Mouse (Mus musculus) embryonic facial prominence, embryonic 11.5 days (tissue): Measurements from ENCODE around the gene Ptpn6. TPM values are rescaled to one million over a fixed set of nuclear protein-coding genes. Genes with fewer than 3 reads are reported as not detected.

Source experiments
- ATAC-seq: fragments of 200-750 bp; cut with Nextera tagmentation; replicated peaks from 2 replicates; pipeline ENCODE4 v1.8.0; 2017; ENCODE audit warnings: low read depth; ENCODE audit not compliant: insufficient number of reproducible peaks, low FRiP score, low TSS enrichment
- DNase-seq: peaks from one replicate; pipeline ENCODE4 v3.0.0-alpha.2; 2015; ENCODE audit warnings: low spot score
- H3K27ac ChIP-seq: fragments of 300-500 bp; sonication (generic); replicated peaks from 2 replicates; pipeline ENCODE4 v1.5.1; 2014; ENCODE audit warnings: mild to moderate bottlenecking, low read depth, low read length, control low read depth
- H3K27me3 ChIP-seq: fragments of 300-500 bp; sonication (generic); 2 replicates; pipeline ENCODE4 v1.6.1; 2014; ENCODE audit warnings: mild to moderate bottlenecking, low read length, moderate library complexity, mixed read lengths; ENCODE audit not compliant: control insufficient read depth, insufficient read depth
- H3K36me3 ChIP-seq: fragments of 300-500 bp; sonication (generic); replicated peaks from 2 replicates; pipeline ENCODE4 v1.6.1; 2014; ENCODE audit warnings: low read depth, mild to moderate bottlenecking, low read length, moderate library complexity, mixed read lengths; ENCODE audit not compliant: control insufficient read depth, insufficient read depth
- H3K4me1 ChIP-seq: fragments of 300-500 bp; sonication (generic); 2 replicates; pipeline ENCODE4 v1.6.1; 2014; ENCODE audit warnings: low read length, mixed read lengths; ENCODE audit not compliant: control insufficient read depth, insufficient read depth
- H3K4me2 ChIP-seq: fragments of 300-500 bp; sonication (generic); 2 replicates; pipeline ENCODE4 v1.6.1; 2014; ENCODE audit warnings: low read depth, mild to moderate bottlenecking, control low read depth, low read length, moderate library complexity
- H3K4me3 ChIP-seq: fragments of 300-500 bp; sonication (generic); 2 replicates; pipeline ENCODE4 v1.5.1; 2014; ENCODE audit warnings: low read depth, low read length, control low read depth
- H3K9ac ChIP-seq: fragments of 300-500 bp; sonication (generic); replicated peaks from 2 replicates; pipeline ENCODE4 v1.6.1; 2014; ENCODE audit warnings: mild to moderate bottlenecking, control low read depth, low read length
- H3K9me3 ChIP-seq: fragments of 300-500 bp; sonication (generic); replicated peaks from 2 replicates; pipeline ENCODE4 v1.6.1; 2016; ENCODE audit warnings: mild to moderate bottlenecking, low read length, inconsistent platforms, mixed read lengths; ENCODE audit not compliant: control insufficient read depth
- WGBS: fragments of 180-500 bp; shearing (Covaris S2); extraction: QIAGEN DNeasy Blood & Tissue Kit; methylation state at CpG from one replicate; pipeline ENCODE4 v1.1.7; 2014; 5-methylcytosine and 5-hydroxymethylcytosine counted together
- polyA plus RNA-seq: library from polyadenylated mRNA; unstranded; fragments of >200 nt; fragmentation: Nextera tagmentation; extraction: Ambion mirVana; gene quantifications from 2 replicates; pipeline ENCODE4 v1.2.1, GENCODE M21; 2014

The Ptpn6 gene
- polyA plus RNA-seq, 1 experiment from 2014 or later, result 6.0 TPM

- Histone ChIP-seq H3K4me2 (no peak overlapping the region), H3K9ac (no peak overlapping the region), H3K36me3 (no peaks in the 10 kb centered on the region; the same call in 1 of the 2 replicates), H3K27ac (no peak overlapping the region), H3K9me3 (no peaks in the 10 kb centered on the region), H3K4me3 (no peak overlapping the region), H3K27me3 (no peaks in the 10 kb centered on the region), H3K4me1 (no peaks in the 10 kb centered on the region)
- DNase-seq (no peak), ATAC-seq (no peak)
- 89% methylated on average over 4 of the region's 4 CpGs for WGBS
These were observed 39.1 kb downstream of the Ptpn6 start for GRCm38 (mm10) chr6:124699366-124699765.

- Histone ChIP-seq H3K4me3 (no peak overlapping the region), H3K9me3 (no peaks in the 10 kb centered on the region), H3K27ac (no peak overlapping the region), H3K9ac (no peak overlapping the region), H3K4me2 (no peak overlapping the region), H3K36me3 (no peaks in the 10 kb centered on the region; the same call in 1 of the 2 replicates), H3K4me1 (no peaks in the 10 kb centered on the region), H3K27me3 (no peaks in the 10 kb centered on the region)
- ATAC-seq, result no peak
- DNase-seq, result no peak
- WGBS, result 78% methylated on average over 6 of the region's 6 CpGs
These were observed 39.8 kb downstream of the Ptpn6 start for GRCm38 (mm10) chr6:124698751-124699150.

DNA sequence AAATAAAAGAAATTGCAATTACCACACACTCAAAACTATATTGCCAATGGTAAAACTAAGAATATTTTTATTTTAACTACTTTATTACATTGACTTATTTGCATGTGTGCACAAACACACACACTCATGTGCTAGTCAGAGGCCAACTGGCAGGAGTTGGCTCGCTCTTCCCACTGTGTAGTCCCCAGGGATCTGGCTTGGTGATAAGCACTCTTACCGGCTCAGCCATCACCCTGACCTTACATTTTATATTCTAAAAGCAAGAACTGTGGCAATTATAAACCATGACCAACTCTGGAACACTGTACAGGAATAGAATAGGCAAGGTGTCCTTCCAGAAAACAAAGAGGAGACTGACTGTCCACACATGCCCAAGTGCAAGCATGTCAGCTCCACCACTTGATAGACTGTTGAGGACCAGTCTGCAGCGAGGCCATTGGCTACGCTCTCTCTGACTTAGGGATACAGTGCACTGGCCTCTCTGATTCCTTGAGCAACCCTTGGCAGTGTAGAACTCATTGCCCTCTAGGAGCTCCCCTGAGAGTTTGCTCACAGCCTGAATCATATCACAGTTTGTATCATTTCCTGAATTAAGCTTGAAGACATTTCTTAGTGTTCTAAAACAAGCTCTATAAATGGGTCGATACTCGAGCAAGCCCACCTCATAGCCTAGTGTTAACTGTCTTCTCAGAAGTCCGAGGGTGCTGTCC, 41.9 kb downstream of the Ptpn6 start:
- DNase-seq, result no peak
- WGBS, result 90% methylated on average over 7 of the region's 7 CpGs
- Histone ChIP-seq H3K4me1 (no peaks in the 10 kb centered on the region), H3K9ac (no peak overlapping the region), H3K27me3 (no peaks in the 10 kb centered on the region), H3K36me3 (no peaks in the 10 kb centered on the region; the same call in 1 of the 2 replicates), H3K9me3 (no peaks in the 10 kb centered on the region), H3K4me3 (no peak overlapping the region), H3K4me2 (no peak overlapping the region), H3K27ac (no peak overlapping the region)
- ATAC-seq, result no peak

- no peak for ATAC-seq
- DNase-seq, result no peak
- no peaks in the 10 kb centered on the region; the same call in 1 of the 2 replicates for H3K36me3 ChIP-seq
- H3K4me1 ChIP-seq, result no peaks in the 10 kb centered on the region
- no peaks in the 10 kb centered on the region for H3K27me3 ChIP-seq
- WGBS, result 71% methylated on average over 15 of the region's 15 CpGs
- H3K4me3 ChIP-seq, result no peak overlapping the region
- H3K9ac ChIP-seq, result no peak overlapping the region
- no peaks in the 10 kb centered on the region for H3K9me3 ChIP-seq
- H3K4me2 ChIP-seq, result no peak overlapping the region
- H3K27ac ChIP-seq, result no peak overlapping the region
These were observed 44.2 kb downstream of the Ptpn6 start for GRCm38 (mm10) chr6:124694166-124694955.

- Histone ChIP-seq H3K27ac (no peak overlapping the region), H3K36me3 (no peaks in the 10 kb centered on the region), H3K9ac (no peak overlapping the region), H3K4me1 (no peaks in the 10 kb centered on the region), H3K4me2 (no peak overlapping the region), H3K4me3 (no peak overlapping the region), H3K9me3 (no peaks in the 10 kb centered on the region), H3K27me3 (no peaks in the 10 kb centered on the region)
- DNase-seq, result peak; percentile 23
- ATAC-seq, result no peak
- 59% methylated on average over 15 of the region's 15 CpGs for WGBS
These were observed 45.1 kb downstream of the Ptpn6 start for GRCm38 (mm10) chr6:124693243-124693981.

DNA sequence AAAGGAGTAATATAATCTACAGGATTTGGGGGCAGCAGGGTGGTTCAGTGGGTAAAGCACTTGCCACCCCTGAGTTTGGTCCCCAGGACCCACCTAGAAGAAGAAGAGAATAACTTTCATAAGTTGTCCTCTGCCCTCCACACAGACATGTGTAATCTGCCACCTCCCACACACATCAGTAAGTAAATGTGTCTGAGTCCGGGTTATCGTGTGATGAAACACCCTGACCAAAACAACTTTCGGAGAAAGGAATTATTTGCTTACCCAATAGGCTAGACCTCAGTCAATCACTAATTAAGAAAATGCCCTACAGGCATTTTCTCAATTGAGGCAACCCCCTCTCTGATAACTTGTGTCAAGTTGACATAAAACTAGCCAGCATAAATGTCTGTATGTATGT, 48.0 kb downstream of the Ptpn6 start:
- 90% methylated on average over 3 of the region's 3 CpGs for WGBS
- Histone ChIP-seq H3K27me3 (no peaks in the 10 kb centered on the region), H3K9ac (no peak overlapping the region), H3K36me3 (no peaks in the 10 kb centered on the region), H3K4me1 (no peaks in the 10 kb centered on the region), H3K4me2 (no peak overlapping the region), H3K27ac (no peak overlapping the region), H3K9me3 (no peaks in the 10 kb centered on the region), H3K4me3 (no peak overlapping the region)
- ATAC-seq (no peak), DNase-seq (no peak)

- ATAC-seq (no peak), DNase-seq (no peak)
- Histone ChIP-seq H3K4me1 (no peaks in the 10 kb centered on the region), H3K9me3 (no peaks in the 10 kb centered on the region), H3K4me2 (no peak overlapping the region), H3K27me3 (no peaks in the 10 kb centered on the region), H3K9ac (no peak overlapping the region), H3K27ac (no peak overlapping the region), H3K4me3 (no peak overlapping the region), H3K36me3 (no peaks in the 10 kb centered on the region)
- 96% methylated on average over 3 of the region's 3 CpGs for WGBS
These were observed 49.5 kb downstream of the Ptpn6 start for GRCm38 (mm10) chr6:124689011-124689410.
